Mouse (Mus musculus) cerebellum, postnatal 14 days (tissue): Measurements from ENCODE around the gene Rbfox1.

Experiments used
- DNase-seq, 2 experiments: peaks; one replicate each; pipeline ENCODE4 v3.0.0; 2021; ENCODE audit warnings: mixed read lengths in 2 of 2

Gene Rbfox1

DNA sequence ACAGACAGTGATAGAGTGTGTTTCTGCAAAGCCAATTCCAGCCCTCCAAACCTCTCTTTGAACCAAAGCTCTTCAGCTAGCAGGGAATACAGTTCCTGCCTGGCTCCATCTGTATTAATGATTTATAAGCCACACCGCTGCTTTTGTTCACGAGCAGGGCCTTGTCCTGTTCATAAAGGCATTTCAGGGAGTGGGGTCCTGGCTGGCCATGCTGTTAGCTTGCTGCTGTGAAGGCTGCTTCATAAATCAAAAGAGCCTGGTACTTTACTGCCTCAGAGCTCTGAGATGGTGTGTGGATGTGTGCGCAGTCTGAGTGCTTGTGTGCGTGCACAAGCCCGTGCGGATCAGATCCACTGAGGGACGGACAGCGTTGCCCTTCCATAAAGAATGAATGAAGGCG, 1165.8 kb downstream of the Rbfox1 start:
- no peak for DNase-seq

DNA sequence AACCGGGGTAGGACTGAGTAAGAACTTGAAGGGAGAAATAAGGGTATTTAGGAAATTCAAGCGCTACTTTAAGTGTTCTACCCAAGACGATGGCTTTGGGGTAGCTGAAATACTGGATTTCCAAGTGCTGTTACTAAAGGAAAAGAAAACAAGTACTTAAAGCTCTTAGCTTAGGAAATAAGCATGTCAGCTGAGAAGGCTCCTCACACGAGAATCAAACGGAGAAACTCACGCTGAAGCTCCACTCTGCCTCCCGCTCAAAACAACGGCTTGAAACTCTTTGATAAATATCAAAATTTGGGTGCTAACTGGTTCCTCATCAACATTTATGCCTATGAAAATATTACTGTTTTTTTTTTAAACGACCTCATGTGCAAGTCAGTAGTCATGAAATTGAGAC, 1166.8 kb downstream of the Rbfox1 start:
- DNase-seq: no peak

DNA sequence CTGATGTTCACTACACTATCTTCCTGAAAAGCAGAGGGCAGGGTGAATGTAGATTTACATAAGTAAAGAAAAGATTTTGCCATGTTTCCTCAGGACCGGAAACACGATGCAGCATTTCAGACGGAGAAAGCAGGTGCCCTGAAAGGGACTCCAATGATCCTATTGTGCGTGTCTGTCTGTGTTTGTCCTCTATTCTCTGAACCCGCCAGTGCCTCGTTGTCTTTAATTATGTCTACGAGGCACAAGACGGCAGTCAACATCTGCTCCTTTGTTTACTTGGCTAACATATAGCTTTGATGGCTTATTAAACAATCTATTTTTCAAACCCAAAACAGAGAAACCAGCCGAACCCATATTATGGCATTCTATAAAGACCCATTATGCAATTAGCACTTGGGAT, 1167.3 kb downstream of the Rbfox1 start:
- DNase-seq: no peak

DNA sequence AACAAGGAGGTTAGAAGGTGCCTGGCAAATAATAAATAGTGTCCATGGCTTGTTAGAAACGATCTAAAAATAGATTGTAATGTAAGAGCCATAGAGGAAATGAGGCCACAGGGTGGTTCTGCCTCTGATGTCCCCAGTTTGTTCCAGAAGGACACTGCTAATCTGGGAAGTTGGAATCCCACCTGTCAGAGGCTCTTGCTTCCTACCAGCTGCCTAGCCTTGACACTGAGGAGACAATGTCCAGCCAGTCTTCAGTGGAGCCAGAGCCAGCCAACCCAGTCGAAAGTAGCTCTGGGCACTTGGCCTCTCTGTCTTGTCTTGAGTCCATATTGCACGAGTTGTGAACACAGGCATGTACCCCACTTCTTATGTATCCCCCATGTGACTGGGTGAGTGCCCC, 1172.6 kb downstream of the Rbfox1 start:
- no peak for DNase-seq

DNA sequence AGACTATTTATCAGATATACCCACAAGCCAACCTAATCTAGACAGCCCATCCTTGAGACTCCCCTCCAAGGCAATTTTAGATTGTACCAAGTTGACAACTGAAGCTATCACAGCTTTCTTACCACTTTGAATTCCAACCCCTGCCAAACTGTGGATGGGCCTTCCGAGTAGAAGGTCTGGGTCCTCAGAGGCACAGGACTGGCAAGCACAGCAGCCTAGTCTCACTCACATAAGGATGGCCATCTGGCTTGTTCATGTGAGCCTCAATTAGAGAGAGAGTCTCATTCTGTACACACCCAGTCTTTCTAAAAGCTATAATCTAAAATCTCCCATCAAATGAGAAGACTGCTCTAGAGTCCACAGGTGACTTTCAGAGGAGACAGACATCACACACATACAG, 1173.4 kb downstream of the Rbfox1 start:
- DNase-seq: peak in 1 of 2 experiments; percentile 56

DNA sequence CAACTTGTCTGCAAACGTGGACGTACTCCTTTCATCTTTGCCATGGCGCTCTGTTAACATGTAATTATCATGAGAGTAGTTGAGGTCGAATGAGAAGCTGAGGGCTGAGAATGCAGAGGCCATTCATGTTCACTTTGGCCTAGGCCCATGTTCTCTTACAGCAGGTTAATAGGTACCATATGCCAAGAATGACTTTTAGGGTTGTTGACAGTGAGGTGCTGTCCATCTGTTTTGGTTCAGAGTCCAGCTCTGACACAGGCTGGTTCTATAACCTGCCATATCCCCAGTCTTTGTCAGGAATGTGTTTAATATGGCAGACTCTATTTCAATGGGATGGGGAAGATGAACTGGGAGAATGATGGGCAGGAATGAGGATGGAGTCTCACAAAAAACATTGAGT, 1174.4 kb downstream of the Rbfox1 start:
- DNase-seq: no peak

DNA sequence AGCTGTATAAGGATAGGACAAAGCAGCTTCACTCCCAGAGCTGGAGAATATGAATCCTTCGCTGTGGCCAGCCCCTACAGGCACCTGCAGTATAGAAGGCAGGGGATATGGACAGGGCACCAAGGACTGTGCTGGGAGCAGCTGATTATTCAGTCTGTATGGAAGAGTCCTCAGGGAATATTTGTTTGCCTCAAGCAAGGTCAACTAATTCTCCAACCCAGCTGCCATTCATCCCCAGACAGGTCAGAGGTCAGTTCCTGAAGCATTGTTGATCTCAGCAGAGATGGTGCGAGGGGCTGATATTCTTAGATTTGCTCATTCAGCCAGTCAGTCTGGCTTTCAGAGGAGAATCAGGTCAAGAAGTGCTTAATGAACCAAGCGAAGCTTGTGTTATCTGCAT, 1175.7 kb downstream of the Rbfox1 start:
- no peak for DNase-seq

DNA sequence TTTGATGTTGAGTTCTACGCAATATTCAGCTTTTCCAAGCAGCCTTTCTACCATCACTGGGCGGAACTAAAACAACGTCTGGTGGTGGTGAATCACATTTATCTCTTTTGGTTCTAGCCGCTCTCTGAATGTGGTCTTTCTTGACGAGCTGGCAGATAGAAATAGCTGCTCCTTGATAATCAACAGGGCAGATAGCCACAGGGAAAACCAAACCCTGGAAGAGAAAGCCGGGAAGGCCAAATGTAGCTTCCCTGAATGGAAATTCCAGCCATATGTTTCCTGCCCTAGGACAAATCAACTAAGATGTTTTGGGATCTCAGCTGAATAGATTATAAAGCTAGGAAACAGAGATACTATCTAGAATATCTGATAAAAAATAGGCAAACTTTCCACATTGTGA, 1177.4 kb downstream of the Rbfox1 start:
- peak in 1 of 2 experiments; percentile 47 for DNase-seq

DNA sequence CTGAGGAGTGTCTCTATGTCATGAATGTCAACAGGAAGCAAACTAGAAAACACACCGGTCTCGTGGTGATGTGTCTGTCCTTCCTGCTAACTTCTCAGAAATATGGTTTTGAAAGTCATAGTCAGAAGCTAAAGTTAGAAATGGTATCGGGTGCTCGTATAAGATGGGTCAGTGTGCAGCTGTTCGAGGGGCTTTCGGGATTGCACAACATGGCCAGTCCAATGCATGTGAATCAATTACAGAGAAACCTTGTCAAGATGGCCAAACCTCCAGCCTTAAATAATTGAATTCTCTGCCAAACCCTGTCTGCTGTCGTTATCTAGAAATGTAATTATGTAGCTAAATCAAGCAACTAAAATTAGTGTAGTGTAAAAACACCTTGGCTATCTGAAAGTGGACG, 1182.0 kb downstream of the Rbfox1 start:
- no peak for DNase-seq

DNA sequence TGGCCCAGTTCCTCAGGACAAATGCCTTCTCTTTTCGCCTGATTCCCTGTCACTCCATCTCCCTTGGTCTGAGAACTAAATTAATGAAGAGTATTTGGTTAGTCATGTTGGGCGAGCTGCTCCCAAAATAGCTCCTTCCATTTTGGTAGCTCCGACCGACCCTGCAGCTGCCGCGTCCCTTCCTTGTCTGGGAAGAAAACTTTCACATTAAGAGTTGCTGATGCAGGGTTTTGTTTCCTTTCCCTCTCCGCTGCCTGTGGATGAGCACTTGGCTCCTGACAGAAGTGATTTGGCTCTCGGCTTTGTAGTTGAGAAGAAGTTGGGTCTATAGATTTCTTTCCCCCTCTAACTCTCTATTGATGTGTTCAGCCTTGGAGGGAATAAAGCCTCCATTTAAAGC, 1184.4 kb downstream of the Rbfox1 start:
- no peak for DNase-seq

DNA sequence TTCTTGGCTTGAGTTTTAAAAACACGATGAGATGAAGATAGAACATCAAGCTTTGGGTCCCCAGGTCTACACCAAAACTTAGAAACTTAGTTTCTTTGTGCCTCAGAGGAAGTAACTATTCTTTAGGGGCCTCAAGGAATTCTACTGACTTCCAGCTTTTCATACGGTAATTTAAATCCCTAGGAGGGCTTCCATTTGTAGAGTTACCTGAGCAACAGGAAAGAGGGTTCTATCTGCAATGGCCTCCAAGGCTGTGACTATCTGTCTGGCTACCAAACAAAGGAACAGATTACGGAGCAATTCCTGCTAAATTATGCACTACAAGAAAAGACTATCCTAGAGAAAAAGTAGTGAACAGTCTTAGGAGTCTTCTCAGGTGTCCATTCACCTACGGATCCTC, 1189.6 kb downstream of the Rbfox1 start:
- DNase-seq: no peak

DNA sequence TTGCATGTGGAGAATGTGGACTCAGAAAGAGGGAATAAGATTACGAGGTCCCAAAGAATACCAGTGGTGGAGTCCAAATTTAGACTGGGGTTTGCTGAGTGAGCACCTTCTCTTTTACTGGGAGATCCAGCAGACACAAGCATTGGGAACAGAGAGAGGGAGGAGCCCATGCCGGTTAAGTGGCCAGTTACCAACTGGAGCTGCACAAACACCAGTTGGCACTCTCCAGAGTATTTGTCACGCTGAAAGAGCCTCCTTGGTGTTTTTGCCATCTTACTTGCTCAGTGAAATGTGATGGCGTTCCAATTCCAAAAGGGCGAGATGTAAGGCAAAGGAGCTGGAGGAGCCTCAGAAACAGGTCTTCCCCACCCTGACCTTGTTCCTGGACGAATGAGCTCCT, 1190.6 kb downstream of the Rbfox1 start:
- DNase-seq: peak in 1 of 2 experiments; percentile 49

DNA sequence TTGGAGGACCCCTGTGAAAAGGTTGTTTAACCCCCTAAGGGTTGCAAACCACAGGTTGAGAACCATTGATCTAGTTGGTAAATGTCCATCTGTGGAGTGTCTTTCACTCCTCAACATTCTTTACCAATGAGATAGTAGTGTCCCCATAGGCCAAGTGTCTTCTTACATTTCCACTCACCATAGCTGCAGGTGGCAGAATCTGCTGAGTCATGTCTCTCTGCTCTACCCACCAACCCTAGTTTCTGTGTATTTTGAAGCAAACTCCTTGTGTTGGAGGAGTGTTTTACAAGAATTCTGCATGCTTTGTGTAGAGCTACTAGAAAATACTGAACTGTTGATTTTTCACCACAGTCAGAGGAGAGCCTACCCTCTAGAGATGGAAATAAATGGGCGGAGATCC, 1191.2 kb downstream of the Rbfox1 start:
- DNase-seq: no peak

DNA sequence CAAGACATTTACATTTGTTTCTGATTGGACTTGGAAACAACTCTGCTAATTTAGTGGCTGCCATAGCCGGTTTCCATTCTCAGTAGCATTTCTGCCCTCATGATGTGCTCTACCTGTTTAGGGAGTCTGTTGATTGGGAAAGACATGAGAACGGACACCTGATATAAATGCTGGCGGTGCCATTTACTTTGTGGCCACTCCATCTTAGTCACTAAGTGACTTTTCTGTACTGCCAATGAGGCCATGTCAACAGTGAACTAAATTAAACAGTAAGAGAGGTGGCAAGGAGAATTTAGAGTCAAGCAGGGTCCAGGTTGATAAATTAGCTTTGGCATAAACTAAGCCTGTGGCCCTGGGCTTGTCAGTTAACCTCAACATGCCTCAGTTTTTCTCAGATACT, 1191.6 kb downstream of the Rbfox1 start:
- no peak for DNase-seq

DNA sequence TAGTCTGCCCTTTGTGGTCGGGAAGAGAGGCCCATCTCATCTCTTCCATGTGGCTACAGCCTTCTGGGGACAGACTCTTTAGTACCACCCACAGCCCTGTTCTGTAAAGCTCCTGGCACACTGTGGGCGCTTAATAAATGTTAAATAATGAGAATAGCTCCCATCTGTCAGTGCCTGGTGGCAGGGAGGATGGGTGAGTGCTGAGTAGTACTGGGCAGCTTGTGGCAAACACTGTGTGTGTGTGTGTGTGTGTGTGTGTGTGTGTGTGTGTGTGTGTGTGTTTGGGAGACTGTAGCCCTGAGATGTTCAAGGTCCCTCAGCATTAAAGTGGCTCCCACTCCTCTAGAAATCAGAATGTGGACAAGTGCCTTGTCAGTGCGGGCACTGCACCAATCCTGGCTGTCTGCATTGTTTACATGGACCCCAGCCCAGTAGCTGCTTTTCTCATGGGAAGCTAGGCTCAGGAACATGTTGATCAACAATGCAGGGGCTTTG, 1196.0 kb downstream of the Rbfox1 start:
- DNase-seq: peak; percentile 75 to 78

DNA sequence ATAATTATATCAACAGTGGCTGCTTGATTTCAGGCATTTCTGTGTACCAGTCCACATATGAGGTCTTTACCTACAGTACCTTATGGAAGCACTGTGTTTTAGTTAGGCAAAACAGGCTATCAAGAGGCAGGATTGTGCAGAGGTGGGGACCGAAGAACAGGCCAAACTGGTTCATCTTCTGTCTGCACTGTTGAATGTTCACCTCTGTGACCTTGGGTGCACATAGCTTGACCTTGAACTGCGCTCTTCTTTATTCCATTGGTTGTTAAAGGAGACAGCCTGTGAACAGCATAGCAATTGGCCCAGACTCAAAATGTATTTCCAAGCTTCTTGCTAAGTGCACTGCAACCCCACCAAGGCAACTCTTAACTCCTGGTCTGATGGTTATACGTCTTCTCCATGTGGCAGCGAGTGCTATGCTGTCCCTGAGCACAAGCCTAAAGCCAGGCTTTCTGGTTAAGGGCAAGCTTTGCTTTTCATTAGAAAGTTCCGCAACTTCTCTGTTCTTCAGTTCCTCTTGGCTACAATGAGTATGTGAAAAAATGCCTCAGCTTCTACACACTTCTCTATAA, 1196.6 kb downstream of the Rbfox1 start:
- no peak for DNase-seq

DNA sequence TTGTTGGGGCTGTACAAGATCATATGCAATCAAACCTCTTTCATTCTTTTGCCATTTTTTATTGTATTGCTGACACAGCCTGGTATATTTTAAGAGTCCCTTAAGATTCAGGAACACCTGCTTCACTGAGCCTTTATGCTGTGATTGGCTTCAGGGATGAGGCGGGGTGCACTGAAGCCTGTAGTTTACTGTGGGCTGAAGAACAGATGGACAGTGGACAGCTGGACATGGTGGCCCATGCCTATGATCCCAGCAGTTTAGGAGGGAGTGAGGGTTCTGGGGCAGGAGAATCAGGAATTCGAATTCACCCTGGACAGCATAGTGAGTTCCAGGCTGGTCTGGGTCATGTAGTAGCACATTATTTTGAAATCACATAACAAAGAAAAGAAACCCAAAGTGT, 1198.8 kb downstream of the Rbfox1 start:
- no peak for DNase-seq

DNA sequence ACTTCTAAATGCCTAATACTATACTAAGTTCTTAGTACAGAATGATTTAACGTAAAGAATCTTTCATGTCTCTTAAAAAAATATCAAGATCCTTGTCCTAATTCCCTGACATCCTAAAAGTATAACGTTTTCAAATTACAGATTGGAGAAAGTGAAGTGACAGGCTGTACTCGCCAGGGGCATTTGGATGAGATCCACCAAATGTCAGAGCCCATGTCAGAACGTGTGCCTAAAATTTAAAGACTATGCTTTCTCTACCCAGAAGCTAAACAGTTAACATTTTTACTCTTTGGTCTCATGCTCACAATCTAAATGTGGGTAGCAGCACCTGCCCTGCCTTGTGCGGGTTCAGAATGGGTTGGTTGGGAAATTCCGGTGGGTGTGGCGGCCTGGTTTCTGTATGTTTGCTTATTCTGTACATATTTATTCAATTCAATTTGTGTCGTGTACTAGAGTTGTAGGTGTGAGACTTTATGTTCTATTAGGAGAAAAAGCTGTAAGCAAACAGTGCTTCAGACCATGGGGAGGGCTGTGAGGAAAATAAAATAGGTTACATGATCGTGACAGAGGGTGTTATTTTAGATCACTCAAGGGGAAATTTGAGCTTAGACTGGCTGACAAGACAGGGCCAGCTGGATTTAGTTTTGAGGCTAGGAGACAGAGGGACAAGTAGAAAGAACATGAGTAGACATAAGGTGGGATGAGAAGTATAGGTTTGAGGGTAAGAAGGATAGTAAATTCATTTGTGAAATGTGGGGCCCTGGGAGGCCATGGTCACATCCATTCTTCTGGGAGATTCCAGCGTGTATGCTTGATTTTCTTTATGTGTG, 1203.7 kb downstream of the Rbfox1 start:
- DNase-seq: peak; percentile 67 to 69

DNA sequence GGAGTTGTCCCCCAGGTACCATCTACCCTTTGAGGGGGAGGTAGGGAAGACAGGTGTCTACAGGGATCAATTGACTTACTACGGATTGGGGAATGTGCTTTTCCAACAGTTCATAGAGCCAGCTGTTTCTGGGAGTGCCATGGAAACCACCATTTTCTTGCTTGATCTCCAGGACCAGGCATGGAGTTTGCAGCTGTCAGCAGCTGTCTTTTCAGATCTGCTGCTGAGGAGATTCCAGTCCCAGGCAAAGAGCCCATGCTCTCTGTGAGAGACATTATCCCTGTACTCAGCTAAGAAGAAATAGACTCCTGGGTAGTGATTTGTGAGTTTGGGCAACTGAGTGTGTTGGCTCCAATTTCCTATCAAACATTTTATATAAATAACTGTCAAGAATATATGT, 1204.3 kb downstream of the Rbfox1 start:
- no peak for DNase-seq

DNA sequence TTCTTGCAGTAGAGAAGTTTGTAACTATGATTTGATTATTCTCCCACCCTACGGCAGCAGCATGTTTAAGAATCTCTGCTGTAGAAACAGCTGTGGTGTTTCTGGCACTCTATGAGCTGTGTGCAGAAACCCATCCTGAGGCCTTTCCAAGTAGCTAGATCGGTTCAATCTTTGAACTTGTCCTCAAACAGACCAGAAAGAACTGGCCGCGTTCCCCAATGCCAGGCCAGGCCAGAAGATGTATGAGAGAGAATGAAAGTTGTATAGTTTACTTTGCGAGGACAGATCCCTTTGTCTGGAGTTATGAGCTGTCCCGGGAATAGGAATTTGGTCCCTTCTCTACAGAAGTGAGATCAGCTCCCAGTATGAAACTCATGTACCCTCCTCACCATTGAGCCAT, 1205.0 kb downstream of the Rbfox1 start:
- no peak for DNase-seq

DNA sequence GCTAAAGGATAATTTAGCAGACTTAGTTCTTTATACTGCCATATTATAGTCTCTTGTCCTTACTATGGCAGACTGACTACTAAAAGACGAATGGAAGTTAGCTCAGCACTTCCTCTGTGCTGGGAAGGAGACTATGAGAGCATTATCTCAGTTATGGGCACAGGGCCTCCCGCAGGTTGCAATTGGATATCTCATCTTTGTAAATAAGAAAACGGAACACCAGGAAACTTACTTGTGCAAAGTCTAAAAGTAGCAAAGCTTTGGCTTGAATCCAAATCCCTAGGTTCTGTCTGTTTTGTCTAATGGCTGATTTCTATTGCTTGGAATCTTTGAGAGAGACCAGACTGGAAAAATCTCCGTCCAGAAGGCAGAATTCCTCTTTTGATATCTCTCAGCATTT, 1207.7 kb downstream of the Rbfox1 start:
- DNase-seq: no peak

DNA sequence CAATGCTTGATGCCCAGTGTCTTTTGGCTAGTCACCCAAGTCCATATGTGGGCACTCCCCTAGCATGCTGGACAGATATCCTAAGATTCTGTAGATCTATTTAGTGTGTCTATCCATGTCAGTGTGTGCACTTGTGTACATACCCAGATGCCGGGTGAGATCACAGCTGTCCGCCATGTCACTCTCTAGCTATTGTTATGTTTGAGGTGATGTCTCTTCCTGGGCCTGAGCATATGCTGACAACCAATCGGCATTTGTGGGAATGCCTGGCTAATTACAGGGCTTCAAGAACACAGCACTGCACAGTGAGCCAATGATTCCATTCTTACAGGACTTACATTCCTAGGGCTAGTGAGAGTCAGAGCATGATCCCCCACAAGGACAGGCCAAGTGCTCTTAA, 1208.5 kb downstream of the Rbfox1 start:
- DNase-seq: no peak

DNA sequence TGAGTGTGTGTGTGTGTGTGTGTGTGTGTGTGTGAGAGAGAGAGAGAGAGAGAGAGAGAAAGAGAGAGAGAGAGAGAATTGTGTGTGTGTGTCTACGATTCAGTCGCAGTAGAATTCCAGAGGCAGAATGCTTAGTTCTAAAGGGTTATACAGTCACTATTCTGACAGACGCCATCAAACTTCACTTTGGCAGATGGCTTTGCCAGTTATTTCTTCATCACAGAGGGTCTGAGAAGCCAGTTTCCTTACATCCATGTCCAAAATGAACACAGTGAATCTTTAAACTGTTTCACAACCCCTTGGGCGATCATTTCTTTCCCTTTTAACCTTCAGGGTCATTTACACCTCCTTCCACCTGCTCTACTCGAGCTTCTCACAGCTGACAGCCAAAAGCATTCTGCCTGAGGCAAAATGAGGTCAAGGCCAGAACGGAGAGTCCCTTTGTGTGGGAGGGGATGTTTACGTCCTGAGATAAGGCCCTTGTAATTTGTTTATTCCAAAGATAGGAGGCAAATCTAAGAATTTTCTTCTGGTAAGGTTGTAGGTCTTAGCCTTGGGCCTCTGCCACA, 1209.1 kb downstream of the Rbfox1 start:
- no peak for DNase-seq

DNA sequence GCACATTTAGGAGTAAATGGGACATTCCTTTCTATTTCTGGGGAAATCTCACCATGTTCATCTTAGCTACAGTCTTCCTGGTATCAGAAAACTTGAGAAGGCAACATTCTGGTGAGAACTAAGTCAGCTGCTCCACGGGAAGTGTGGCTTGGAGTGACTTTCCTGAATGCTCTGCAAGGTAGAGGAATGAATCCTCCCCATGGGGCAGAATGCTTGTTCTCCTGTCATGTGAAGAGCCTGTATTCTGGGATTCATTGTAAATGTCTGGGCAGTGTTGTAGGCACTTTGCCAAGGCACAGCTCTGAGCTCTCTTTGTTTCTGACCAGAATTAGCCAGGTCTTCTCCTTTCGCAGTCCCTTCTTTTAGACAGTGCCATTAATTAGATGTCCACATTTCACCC, 1211.9 kb downstream of the Rbfox1 start:
- peak in 1 of 2 experiments; percentile 48 for DNase-seq
